Mouse (Mus musculus) right cerebral cortex, postnatal 4 days (tissue): ENCODE results near the gene Tiam2.
"Not testable (repeated sequence)": the region's sequence is repeated elsewhere in the genome, so short reads cannot be mapped to it uniquely, and the experiment has no call there.

Experiments
- DNase-seq: peaks from one replicate; pipeline ENCODE4 v3.0.0-alpha.2; 2022

Gene Tiam2

GRCm38 (mm10) chr17:3344872-3345271 is 18.5 kb downstream of the Tiam2 start:
- DNase-seq: no peak

GRCm38 (mm10) chr17:3345276-3345885 is 19.0 kb downstream of the Tiam2 start:
- DNase-seq: no peak

GRCm38 (mm10) chr17:3347800-3348199 is 21.4 kb downstream of the Tiam2 start:
- no peak for DNase-seq

- no peak for DNase-seq
These were observed 23.0 kb downstream of the Tiam2 start for GRCm38 (mm10) chr17:3349331-3349730.

- DNase-seq: no peak
These were observed 23.6 kb downstream of the Tiam2 start for GRCm38 (mm10) chr17:3349939-3350338.

GRCm38 (mm10) chr17:3350405-3350804 is 24.0 kb downstream of the Tiam2 start:
- DNase-seq: no peak

GRCm38 (mm10) chr17:3351668-3352067 is 25.3 kb downstream of the Tiam2 start:
- no peak for DNase-seq

GRCm38 (mm10) chr17:3353141-3353540 is 26.8 kb downstream of the Tiam2 start:
- DNase-seq: not testable (repeated sequence)

- no peak for DNase-seq
These were observed 28.5 kb downstream of the Tiam2 start for GRCm38 (mm10) chr17:3354856-3355255.

GRCm38 (mm10) chr17:3356633-3357365 is 30.4 kb downstream of the Tiam2 start:
- DNase-seq: no peak

- DNase-seq: no peak
These were observed 33.9 kb downstream of the Tiam2 start for GRCm38 (mm10) chr17:3360236-3360635.

- DNase-seq: no peak
These were observed 35.4 kb downstream of the Tiam2 start for GRCm38 (mm10) chr17:3361751-3362150.

GRCm38 (mm10) chr17:3363216-3363615 is 36.8 kb downstream of the Tiam2 start:
- DNase-seq: no peak

- DNase-seq: no peak
These were observed 40.4 kb downstream of the Tiam2 start for GRCm38 (mm10) chr17:3366741-3367140.

- no peak for DNase-seq
These were observed 42.0 kb downstream of the Tiam2 start for GRCm38 (mm10) chr17:3368386-3368785.

- DNase-seq: no peak
These were observed 43.3 kb downstream of the Tiam2 start for GRCm38 (mm10) chr17:3369631-3370030.

- no peak for DNase-seq
These were observed 52.2 kb downstream of the Tiam2 start for GRCm38 (mm10) chr17:3378606-3379005.

- DNase-seq: no peak
These were observed 53.6 kb downstream of the Tiam2 start for GRCm38 (mm10) chr17:3379753-3380588.

- no peak for DNase-seq
These were observed 59.0 kb downstream of the Tiam2 start for GRCm38 (mm10) chr17:3385391-3385790.

GRCm38 (mm10) chr17:3387819-3388218 is 61.4 kb downstream of the Tiam2 start:
- DNase-seq: no peak

GRCm38 (mm10) chr17:3389741-3390140 is 63.4 kb downstream of the Tiam2 start:
- DNase-seq: no peak

- no peak for DNase-seq
These were observed 67.6 kb downstream of the Tiam2 start for GRCm38 (mm10) chr17:3393981-3394380.

- DNase-seq: no peak
These were observed 68.6 kb downstream of the Tiam2 start for GRCm38 (mm10) chr17:3394985-3395384.

GRCm38 (mm10) chr17:3396881-3397281 is 70.5 kb downstream of the Tiam2 start:
- no peak for DNase-seq
